Mouse (Mus musculus): Measurements from ENCODE around the gene Rbp7. TPM values are rescaled to one million over a fixed set of nuclear protein-coding genes. Genes with fewer than 3 reads are reported as not detected.

The Rbp7 gene
- total RNA-seq, 2 experiments from 2014 or later: 14.6 to 15.4 TPM

DNA sequence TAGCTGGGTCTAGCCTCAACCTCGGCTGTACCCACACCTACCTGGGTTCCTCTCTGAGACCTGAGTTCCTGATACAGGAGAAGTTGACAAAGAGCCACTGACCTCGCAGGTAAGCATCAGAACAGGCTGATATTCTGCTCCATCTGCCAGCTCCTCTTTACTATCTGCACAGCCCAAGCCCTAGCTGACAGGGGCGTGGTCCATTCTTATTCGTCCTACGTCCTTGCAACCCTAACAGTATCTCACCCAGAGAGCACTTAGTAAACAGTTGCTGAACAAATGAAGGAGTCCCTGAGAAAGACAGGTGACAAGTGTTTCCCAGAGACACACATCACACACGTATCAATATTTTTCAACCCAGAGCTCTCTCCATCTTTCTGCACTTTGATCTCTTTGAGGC lies 46.4 kb downstream of the Rbp7 start:
- no peak for DNase-seq (ENCODE audit: low spot score)

GRCm38 (mm10) chr4:149407461-149407860 lies 47.3 kb downstream of the Rbp7 start:
- DNase-seq (ENCODE audit: low spot score): no peak

GRCm38 (mm10) chr4:149405713-149406443 lies 48.9 kb downstream of the Rbp7 start:
- no peak for DNase-seq (ENCODE audit: low spot score)

GRCm38 (mm10) chr4:149404640-149405465 lies 49.9 kb downstream of the Rbp7 start:
- no peak for DNase-seq (ENCODE audit: low spot score)

DNA sequence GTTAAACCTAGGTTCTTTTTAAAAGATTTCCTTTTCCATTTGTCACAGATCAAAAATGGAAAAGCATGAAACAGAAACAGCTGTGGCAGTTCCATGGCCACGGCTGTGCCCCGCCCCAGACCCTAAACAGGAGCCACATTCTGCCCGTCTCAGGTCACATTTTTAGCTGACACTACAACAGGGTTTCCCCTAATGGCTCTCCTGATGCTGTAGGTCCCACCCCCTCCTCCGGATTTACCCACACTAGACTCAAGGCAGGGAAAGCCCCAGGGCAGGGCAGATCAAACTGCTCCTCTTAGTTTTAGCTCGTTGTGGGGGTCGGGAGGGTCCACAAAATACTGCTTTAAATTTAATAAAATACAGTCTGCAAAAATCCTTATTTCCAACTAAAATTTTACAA lies 51.7 kb downstream of the Rbp7 start:
- no peak for DNase-seq (ENCODE audit: low spot score)

DNA sequence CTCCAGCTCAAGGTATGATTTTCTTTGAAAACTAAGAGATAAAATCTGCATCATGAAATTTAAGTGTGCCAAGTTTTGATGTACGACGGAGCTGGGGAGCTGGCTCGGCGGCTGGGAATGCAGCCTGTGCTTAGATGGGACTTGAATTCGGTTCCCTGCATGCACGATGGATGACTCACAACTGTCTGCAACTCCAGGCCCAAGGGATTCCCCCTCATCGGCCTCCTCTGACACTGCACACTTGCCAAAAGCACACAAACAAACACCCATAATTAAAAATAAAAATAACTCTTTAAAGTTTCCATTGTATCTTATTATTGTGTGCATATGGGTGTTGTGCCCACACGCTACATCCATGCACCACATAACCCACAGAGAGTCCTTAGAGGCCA lies 53.2 kb downstream of the Rbp7 start:
- DNase-seq (ENCODE audit: low spot score): peak; percentile 42

DNA sequence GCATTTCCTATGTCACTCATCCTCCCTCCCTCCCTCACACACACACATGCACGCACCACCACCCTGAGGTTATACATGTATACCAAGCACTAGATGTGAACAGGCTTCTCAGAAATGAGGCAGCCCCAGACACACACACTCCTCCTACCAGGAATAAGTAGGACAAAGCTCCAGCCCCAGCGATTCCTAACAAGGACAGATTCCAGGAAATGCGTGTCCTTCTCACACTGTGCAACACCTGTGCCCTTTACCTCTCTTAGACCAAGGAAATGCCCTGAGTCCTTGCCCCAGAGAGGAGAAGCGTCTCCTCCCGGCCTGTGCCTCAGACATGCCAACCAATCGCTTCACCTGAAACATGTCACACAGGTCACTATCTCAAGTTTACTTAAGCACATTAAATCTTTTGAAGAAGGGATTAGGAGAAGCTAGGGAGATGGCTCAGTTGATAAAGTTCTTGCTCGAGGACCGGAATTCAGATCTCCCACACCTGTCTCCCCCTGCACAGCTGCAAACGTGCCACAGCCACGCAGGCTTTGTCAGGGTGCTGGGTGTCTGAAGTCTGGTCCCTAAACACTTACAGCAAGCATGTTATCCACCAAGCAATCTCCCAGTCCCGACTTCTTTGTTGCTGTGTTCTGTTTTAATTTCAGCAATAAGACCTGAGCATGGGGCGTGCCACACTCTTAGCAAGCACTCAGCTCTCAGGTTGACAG lies 53.7 kb downstream of the Rbp7 start:
- no peak for DNase-seq (ENCODE audit: low spot score)

Other genes with a start within 250 kb of the Rbp7 start
- gene Kif1b, start 147.3 kb downstream of the Rbp7 start, total RNA-seq (2021): 100 to 1,000 TPM; 255 to 285 TPM
- gene Ube4b, start 28.2 kb downstream of the Rbp7 start, total RNA-seq (2021): 10 to 100 TPM; 31.7 to 35.5 TPM
- not detected for gene Tmem274, start 22.4 kb upstream of the Rbp7 start, total RNA-seq (2021)
- 10 to 100 TPM; 33.1 to 33.5 TPM for gene Nmnat1, start 30.2 kb upstream of the Rbp7 start, total RNA-seq (2021)
- 10 to 100 TPM; 13.1 to 14.1 TPM for gene Lzic, start 30.3 kb upstream of the Rbp7 start, total RNA-seq (2021)
- 10 to 100 TPM; 17.7 to 19.0 TPM for gene Ctnnbip1, start 63.3 kb upstream of the Rbp7 start, total RNA-seq (2021)
- 10 to 100 TPM; 27.5 to 35.0 TPM for gene Clstn1, start 131.5 kb upstream of the Rbp7 start, total RNA-seq (2021)
- gene Pik3cd, start 247.6 kb upstream of the Rbp7 start, total RNA-seq (2021): 10 to 100 TPM; 10.3 to 12.7 TPM